Mouse (Mus musculus) heart, postnatal 0 days (tissue): Measurements from ENCODE around the gene Specc1. TPM values are rescaled to one million over a fixed set of nuclear protein-coding genes. Genes with fewer than 3 reads are reported as not detected.

ENCODE experiments used
- ATAC-seq: fragments of 200-750 bp; cut with Nextera tagmentation; 2 replicates; pipeline ENCODE4 v1.8.0; 2017; ENCODE audit warnings: low read depth, moderate number of reproducible peaks, moderate library complexity; ENCODE audit not compliant: insufficient read depth
- DNase-seq: peaks from one replicate; pipeline ENCODE4 v3.0.0-alpha.2; 2016; ENCODE audit warnings: low spot score
- H3K27ac ChIP-seq: fragments of 300-500 bp; sonication (generic); 2 replicates; pipeline ENCODE4 v1.5.1; 2014; ENCODE audit warnings: low read depth, mild to moderate bottlenecking
- H3K27me3 ChIP-seq: fragments of 300-500 bp; sonication (generic); 2 replicates; pipeline ENCODE4 v1.6.1; 2014; ENCODE audit warnings: low read length, mixed read lengths; ENCODE audit not compliant: control insufficient read depth, insufficient read depth
- H3K36me3 ChIP-seq: fragments of 300-500 bp; sonication (generic); replicated peaks from 2 replicates; pipeline ENCODE4 v1.6.1; 2014; ENCODE audit warnings: low read length, mixed read lengths; ENCODE audit not compliant: control insufficient read depth, insufficient read depth
- H3K4me1 ChIP-seq: fragments of 300-500 bp; sonication (generic); 2 replicates; pipeline ENCODE4 v1.6.1; 2014; ENCODE audit warnings: antibody characterized with exemption; ENCODE audit not compliant: control insufficient read depth, insufficient read depth
- H3K4me2 ChIP-seq: fragments of 300-500 bp; sonication (generic); 2 replicates; pipeline ENCODE4 v1.6.1; 2014; ENCODE audit warnings: low read depth, mild to moderate bottlenecking, low read length, moderate library complexity
- H3K4me3 ChIP-seq: fragments of 300-500 bp; sonication (generic); 2 replicates; pipeline ENCODE4 v1.5.1; 2014; ENCODE audit warnings: low read depth, low read length
- H3K9ac ChIP-seq: fragments of 300-500 bp; sonication (generic); replicated peaks from 2 replicates; pipeline ENCODE4 v1.6.1; 2014; ENCODE audit warnings: low read depth, low read length, mixed read lengths
- H3K9me3 ChIP-seq: fragments of 300-500 bp; sonication (generic); replicated peaks from 2 replicates; pipeline ENCODE4 v1.6.1; 2016; ENCODE audit warnings: low read length; ENCODE audit not compliant: control insufficient read depth
- CTCF ChIP-seq: IDR thresholded peaks from 2 replicates; pipeline ENCODE4 v1.5.1; 2016; ENCODE audit warnings: antibody characterized with exemption, control low read depth, low read depth
- EP300 ChIP-seq: IDR thresholded peaks from 2 replicates; pipeline ENCODE4 v1.6.1; 2016; ENCODE audit warnings: antibody characterized with exemption, low read depth
- WGBS: fragments of 180-500 bp; shearing (Covaris S2); extraction: QIAGEN DNeasy Blood & Tissue Kit; methylation state at CpG from one replicate; pipeline ENCODE4 v1.1.7; 2014; 5-methylcytosine and 5-hydroxymethylcytosine counted together
- polyA plus RNA-seq: library from polyadenylated mRNA; unstranded; fragments of >200 nt; fragmentation: Nextera tagmentation; extraction: Ambion mirVana; gene quantifications from 2 replicates; pipeline ENCODE4 v1.2.1, GENCODE M21; 2015
- total RNA-seq: library from RNA; depleted of rRNA; stranded (reverse); fragments of >200 nt; gene quantifications from 2 replicates; pipeline ENCODE4 v1.2.3, GENCODE M21; 2014; ENCODE audit warnings: low replicate concordance

Specc1 gene
- total and polyA plus RNA-seq, 2 experiments from 2014 or later = 5.2 to 8.4 TPM

DNA sequence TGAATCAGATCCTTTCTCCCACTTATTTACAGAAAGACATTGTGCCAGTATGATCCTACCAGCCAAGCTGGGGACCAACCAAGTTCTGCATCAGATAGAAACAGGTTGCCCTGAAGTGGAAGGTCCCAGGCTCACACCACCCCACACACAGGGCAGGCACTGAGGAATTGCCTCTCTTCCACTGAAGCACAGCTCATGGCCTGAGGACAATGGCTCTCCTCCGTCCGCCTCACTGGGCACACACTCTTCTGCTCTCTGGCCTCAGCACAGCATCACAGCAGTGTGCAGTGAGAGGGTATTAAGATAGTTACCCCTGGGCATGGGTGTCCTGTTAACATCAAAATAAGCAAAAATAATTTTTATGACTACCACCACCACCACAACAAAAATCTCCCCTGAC is 252.5 kb downstream of the Specc1 start:
- H3K4me1 ChIP-seq = no peaks in the 10 kb centered on the region
- DNase-seq = no peak
- no peak for ATAC-seq
- 88% methylated on average over 2 of the region's 2 CpGs for WGBS
- no peak overlapping the region for H3K27ac ChIP-seq
- TF ChIP-seq CTCF (no peak), EP300 (no peak)
- no peak overlapping the region for H3K4me3 ChIP-seq
- H3K36me3 ChIP-seq = no peaks in the 10 kb centered on the region
- no peak overlapping the region for H3K9ac ChIP-seq
- H3K4me2 ChIP-seq = no peak overlapping the region
- no peaks in the 10 kb centered on the region for H3K9me3 ChIP-seq
- H3K27me3 ChIP-seq = no peaks in the 10 kb centered on the region

DNA sequence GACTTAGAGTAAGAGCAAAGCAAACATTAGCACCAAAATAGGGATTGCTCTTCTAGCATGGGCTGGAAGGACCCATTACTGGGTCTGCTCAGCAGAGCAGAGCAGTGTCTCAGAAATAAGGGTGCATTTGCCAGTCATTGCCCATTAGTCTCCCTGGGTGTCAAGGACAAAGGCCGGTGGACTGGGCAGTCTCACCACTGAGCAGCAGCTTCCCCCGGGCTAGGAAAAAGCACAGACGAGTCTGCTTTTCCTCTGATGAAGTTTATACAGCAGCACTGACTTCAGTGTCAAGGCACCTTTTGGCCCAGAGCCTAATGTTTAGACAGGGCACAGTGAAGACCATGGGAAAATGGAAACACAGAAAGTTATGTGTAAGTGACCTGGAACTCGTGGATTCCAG is 253.3 kb downstream of the Specc1 start:
- no peaks in the 10 kb centered on the region for H3K27me3 ChIP-seq
- H3K27ac ChIP-seq = no peak overlapping the region
- ATAC-seq (no peak), DNase-seq (no peak)
- H3K9me3 ChIP-seq = no peaks in the 10 kb centered on the region
- H3K9ac ChIP-seq = no peak overlapping the region
- TF ChIP-seq EP300 = no peak
- no peak for TF ChIP-seq CTCF
- no peak overlapping the region for H3K4me3 ChIP-seq
- WGBS = 51% methylated on average over 4 of the region's 4 CpGs
- no peak overlapping the region for H3K4me2 ChIP-seq
- no peaks in the 10 kb centered on the region for H3K4me1 ChIP-seq
- no peaks in the 10 kb centered on the region for H3K36me3 ChIP-seq

DNA sequence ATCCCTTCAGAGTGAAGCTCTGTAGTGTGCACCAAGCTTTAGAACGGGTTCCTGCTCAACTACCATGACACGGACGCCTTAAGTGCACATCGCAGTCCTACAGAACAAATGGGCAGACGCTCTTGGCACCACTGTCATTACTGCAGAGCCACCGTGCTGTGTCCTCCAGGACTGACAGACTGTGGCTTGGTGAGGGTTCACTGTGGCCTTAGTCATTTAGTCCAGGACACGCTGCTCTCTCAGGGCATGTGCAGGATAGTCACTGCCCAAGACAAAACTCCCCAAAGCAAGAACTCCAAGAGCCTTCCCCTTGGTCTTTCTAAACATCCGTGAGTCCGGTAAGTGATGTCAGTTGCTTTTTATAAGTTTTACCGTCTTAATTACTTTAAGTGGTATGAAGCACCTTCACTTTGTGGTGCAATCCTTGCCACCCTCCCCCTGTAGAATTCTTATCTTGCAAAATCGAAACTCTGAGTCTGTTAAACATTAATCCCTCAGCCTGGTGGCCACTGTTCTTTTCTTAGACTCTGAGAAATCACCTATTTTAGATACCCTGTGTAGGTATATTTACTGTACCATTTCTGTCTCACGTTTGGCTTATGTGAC is 256.9 kb downstream of the Specc1 start:
- ATAC-seq (no peak), DNase-seq (no peak)
- Histone ChIP-seq H3K4me3 (no peak overlapping the region), H3K9ac (no peak overlapping the region), H3K27me3 (no peaks in the 10 kb centered on the region), H3K9me3 (no peaks in the 10 kb centered on the region), H3K36me3 (no peaks in the 10 kb centered on the region), H3K4me1 (no peaks in the 10 kb centered on the region), H3K4me2 (no peak overlapping the region), H3K27ac (no peak overlapping the region)
- 81% methylated on average over 12 of the region's 12 CpGs for WGBS
- TF ChIP-seq EP300 (no peak), CTCF (no peak)

DNA sequence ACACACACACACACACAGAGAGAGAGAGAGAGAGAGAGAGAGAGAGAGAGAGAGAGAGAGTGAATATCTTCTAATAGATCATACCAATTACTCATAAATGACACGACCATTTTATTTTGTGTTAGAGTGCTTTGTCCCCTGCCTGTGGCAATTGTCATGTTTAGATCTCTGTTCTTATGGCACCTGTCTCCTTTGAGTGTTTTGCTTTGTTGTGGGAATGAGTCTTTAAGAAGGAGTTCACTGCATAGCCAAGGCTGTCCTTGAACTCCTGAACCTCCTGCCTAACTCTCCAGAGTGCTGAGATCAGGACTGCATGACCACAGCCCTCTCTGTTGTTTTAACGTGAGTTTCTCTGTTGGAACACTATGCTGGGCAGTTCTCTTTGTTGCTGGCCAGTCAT is 258.5 kb downstream of the Specc1 start:
- Histone ChIP-seq H3K36me3 (no peaks in the 10 kb centered on the region), H3K4me1 (no peaks in the 10 kb centered on the region), H3K27ac (no peak overlapping the region), H3K9ac (no peak overlapping the region), H3K4me3 (no peak overlapping the region), H3K27me3 (no peaks in the 10 kb centered on the region), H3K4me2 (no peak overlapping the region), H3K9me3 (no peaks in the 10 kb centered on the region)
- DNase-seq = no peak
- no peak for TF ChIP-seq EP300
- TF ChIP-seq CTCF = no peak
- WGBS = 68% methylated on average over 2 of the region's 2 CpGs
- no peak for ATAC-seq

GRCm38 (mm10) chr11:62217751-62218150 is 261.2 kb downstream of the Specc1 start:
- Histone ChIP-seq H3K4me2 (no peak overlapping the region), H3K27me3 (no peaks in the 10 kb centered on the region), H3K9me3 (no peaks in the 10 kb centered on the region), H3K27ac (no peak overlapping the region), H3K4me3 (no peak overlapping the region), H3K4me1 (peaks cover 8% of the 10 kb centered on the region; the same call in 1 of the 2 replicates), H3K36me3 (no peaks in the 10 kb centered on the region), H3K9ac (no peak overlapping the region)
- ATAC-seq (no peak), DNase-seq (no peak)
- TF ChIP-seq CTCF = no peak
- TF ChIP-seq EP300 = no peak
- 85% methylated on average over 6 of the region's 6 CpGs for WGBS
